Mouse (Mus musculus) cerebellum, adult 9-11 months (tissue): ENCODE results near the gene Cib1.

Experiments
- DNase-seq: peaks from one replicate; pipeline ENCODE4 v3.0.0; 2022

Gene Cib1

DNA sequence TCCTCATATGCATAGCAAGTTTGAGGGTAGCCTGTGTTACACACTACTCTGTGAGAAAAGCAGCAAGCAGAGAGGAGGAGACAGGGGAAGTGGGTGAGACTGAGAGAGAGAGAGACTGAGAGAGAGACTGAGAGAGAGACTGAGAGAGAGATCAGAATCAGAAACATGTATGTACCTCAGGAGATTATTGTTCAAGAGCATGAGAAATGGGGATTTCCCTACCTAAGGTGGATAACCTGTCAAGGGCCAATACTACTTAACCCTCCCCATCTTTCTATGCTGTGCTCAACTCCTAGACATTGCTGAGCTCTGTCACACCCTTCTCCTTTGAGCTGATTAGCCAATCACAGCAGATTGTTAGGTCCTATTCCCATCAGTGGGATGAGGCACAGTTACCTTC is 50.5 kb downstream of the Cib1 start:
- no peak for DNase-seq

DNA sequence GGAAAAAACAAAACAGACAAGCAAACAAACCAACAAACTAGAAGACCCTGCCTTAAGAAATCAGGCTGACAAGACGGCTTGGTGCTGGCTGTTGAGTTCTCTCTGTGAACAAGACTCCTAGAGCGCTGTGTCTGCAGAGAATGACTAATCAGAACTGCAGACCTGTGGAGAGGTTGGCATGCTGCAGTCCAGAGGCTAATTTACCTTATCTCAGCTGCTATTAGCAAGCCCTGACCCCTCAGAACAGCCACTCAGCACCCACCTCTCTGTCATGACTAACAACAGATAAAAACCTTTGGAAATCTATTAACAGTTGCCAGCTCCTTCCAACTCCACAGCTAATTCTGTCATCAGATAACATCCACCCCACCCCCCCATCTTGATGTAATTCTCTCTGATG is 51.5 kb downstream of the Cib1 start:
- DNase-seq, result no peak

DNA sequence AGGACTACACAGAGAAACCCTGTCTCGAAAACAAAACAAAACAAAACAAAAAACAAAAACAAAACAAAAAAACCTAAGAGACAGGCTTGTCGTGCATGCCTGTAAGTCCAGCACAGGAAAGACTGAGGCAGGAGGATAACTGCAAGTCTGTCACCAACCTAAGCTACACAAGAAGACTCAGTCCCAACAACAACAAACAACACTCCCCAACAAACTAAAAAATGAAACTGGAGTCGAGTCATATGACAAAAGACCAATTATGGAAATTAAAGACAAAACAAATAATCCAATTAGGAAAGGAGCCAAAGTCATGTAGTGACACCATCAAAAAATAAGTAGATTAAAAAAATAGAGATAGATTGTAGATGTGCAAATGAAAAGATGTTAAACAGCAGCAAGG is 52.4 kb downstream of the Cib1 start:
- DNase-seq, result no peak

DNA sequence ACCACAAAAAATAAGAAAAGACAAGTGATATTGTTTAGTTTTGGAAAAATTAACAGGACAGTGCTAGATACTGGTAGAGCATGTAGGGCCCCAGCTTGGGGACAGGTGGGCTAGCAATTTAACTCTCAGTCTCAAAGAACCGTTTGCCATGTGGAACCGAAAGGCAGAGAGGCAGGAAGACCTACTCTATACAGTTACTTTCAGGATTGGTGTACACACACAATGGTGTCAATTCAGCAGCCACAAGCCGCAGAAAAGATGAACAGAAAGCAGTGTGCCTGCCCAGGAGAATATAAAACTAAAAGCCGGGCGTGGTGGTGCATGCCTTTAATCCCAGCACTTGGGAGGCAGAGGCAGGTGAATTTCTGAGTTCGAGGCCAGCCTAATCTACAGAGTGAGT is 52.8 kb downstream of the Cib1 start:
- DNase-seq, result no peak

DNA sequence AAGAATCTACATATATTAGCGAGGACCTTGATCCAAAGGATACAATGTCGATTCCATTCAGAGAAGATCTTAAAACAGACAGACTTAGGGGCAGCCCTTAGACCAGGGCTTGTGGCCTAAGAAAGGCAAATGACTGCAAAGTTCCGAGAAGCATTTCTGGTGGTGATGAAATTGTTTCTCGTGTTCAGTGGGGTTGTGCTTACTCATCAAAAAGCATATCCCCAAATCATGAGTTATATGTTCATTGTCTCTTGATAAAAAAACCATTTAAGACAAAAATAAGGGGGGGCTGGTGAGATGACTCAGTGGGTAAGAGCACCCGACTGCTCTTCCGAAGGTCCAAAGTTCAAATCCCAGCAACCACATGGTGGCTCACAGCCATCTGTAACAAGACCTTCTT is 53.3 kb downstream of the Cib1 start:
- no peak for DNase-seq

DNA sequence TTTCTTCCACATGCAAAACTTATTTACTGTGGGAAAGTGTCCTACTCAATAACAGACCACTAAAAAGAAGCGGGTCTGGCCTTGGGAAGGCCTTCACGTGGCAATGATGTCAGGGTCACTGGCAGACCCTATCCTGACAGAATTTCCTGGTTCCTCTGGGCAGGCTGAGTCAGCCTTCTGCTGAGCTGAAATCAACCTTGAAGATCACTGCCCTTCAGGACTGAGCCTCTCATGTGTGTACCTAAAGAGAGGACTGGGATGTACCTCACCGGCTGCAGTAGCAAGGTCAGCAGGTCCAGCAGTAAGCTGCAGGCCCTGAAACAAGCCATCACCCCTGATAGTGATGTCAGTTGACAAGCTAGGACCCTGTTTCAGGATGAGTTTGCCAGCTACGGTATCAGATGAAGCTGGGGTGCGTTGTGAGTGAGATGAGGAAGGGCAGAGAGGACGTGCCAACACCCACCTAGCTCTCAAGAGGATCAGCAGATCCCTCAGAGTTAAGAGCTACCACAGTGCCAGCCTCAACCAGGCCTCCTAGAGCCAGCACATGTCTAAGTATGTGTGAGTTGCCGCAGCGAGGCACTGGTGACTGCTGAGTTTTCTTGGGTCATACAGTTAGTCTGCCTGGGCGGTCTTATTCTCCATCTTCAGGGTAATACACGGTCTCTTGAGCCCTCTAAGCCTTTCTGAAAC is 54.4 kb downstream of the Cib1 start:
- no peak for DNase-seq

DNA sequence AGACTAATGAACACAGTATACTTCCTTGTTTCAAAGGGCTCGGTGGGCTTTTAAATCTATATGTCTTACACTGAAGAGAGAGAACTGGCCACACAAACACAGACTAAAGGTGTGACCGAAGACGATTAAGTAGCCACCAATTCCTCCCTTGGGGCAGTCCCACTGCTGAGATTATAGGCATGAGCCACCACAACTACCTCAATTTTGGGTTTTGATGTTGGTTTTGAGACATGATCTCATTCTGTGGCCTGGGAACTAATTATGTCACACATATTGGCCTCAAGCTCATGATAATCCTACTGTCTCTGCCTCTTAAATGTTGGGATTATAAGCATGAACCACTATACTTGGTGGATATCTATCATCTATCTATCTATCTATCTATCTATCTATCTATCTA is 55.2 kb downstream of the Cib1 start:
- no peak for DNase-seq
